Mouse (Mus musculus) neutrophil, adult 83 days (primary cell): ENCODE measurements around the gene Gm5799. TPM values are rescaled to one million over a fixed set of nuclear protein-coding genes. Genes with fewer than 3 reads are reported as not detected.

Experiments used
- total RNA-seq, 2 experiments: library from RNA; stranded (reverse); gene quantifications; one replicate each; pipeline ENCODE4 v1.2.4; 2023

The Gm5799 gene
- not detected for total RNA-seq

GRCm38 (mm10) chr14:43543276-43543675 is at the start of gene Gm5799:
Gene Gm5799, plus strand, starts transcription at chr14:43543576.

GRCm38 (mm10) chr14:43579046-43579445 is 35.7 kb downstream of the Gm5799 start, which contains the start of gene Gm17654:
Gene Gm17654, minus strand, starts transcription at chr14:43579146.

Other genes starting within 250 kb of the Gm5799 start
- not detected for gene Gm8127, start 249.7 kb upstream of the Gm5799 start, total RNA-seq
- gene 1700001F09Rik, start 195.8 kb upstream of the Gm5799 start, total RNA-seq = not detected
- gene Gm8138, start 127.2 kb upstream of the Gm5799 start, total RNA-seq = not detected
- gene Gm17654, start 35.6 kb downstream of the Gm5799 start, total RNA-seq = not detected
- gene Gm10375, start 64.4 kb downstream of the Gm5799 start, total RNA-seq = not detected
- not detected for gene Gm8165, start 133.6 kb downstream of the Gm5799 start, total RNA-seq
- under 1 TPM in 1 of 2 experiments, not detected in 1; 0.35 TPM for gene Gm7324, start 154.3 kb downstream of the Gm5799 start, total RNA-seq
- not detected for gene Gm16506, start 183.9 kb downstream of the Gm5799 start, total RNA-seq
- not detected for gene Gm6526, start 204.3 kb downstream of the Gm5799 start, total RNA-seq
- not detected for gene Gm8180, start 241.2 kb downstream of the Gm5799 start, total RNA-seq